Mouse (Mus musculus) kidney, adult 2 months (tissue): ENCODE data around the gene Ring1. TPM values are rescaled to one million over a fixed set of nuclear protein-coding genes. Genes with fewer than 3 reads are reported as not detected.

Source experiments
- DNase-seq: peaks from one replicate; pipeline ENCODE4 v3.0.0; 2021
- H3K27ac ChIP-seq: fragments of 200-500 bp; 2 replicates; pipeline ENCODE4 v1.5.1; 2012; ENCODE audit warnings: low read depth, low read length, control low read depth, inconsistent platforms; ENCODE audit not compliant: insufficient read depth
- H3K27me3 ChIP-seq: fragments of 200-500 bp; replicated peaks from 2 replicates; pipeline ENCODE4 v1.6.1; 2012; ENCODE audit warnings: mild to moderate bottlenecking, moderate library complexity, low read length, inconsistent platforms; ENCODE audit not compliant: control insufficient read depth, insufficient read depth
- H3K36me3 ChIP-seq: fragments of 200-500 bp; 2 replicates; pipeline ENCODE4 v1.6.1; 2012; ENCODE audit warnings: mild to moderate bottlenecking, moderate library complexity, low read length, inconsistent platforms; ENCODE audit not compliant: control insufficient read depth, insufficient read depth
- H3K4me1 ChIP-seq: fragments of 200-500 bp; 2 replicates; pipeline ENCODE4 v1.6.1; 2011; ENCODE audit warnings: low read length; ENCODE audit not compliant: control insufficient read depth, insufficient read depth
- H3K4me3 ChIP-seq: fragments of 200-500 bp; 2 replicates; pipeline ENCODE4 v1.5.1; 2011; ENCODE audit warnings: mild to moderate bottlenecking, low read depth, low read length, control low read depth; ENCODE audit not compliant: insufficient read depth
- CTCF ChIP-seq: fragments of 200-500 bp; conservative IDR thresholded peaks from 2 replicates; pipeline ENCODE4 v1.5.1; 2011; ENCODE audit warnings: low read depth, mild to moderate bottlenecking, control low read depth, low read length, moderate library complexity, mixed read lengths; ENCODE audit not compliant: insufficient read depth, insufficient read length
- POLR2A ChIP-seq: fragments of 200-500 bp; IDR thresholded peaks from one replicate; pipeline ENCODE4 v1.6.1; 2011; ENCODE audit warnings: low read depth, low read length, control low read depth
- WGBS: fragments of 180-500 bp; shearing (Covaris S2); methylation state at CpG from one replicate; pipeline ENCODE4 v1.1.7; 2018; 5-methylcytosine and 5-hydroxymethylcytosine counted together
- polyA plus RNA-seq: library from polyadenylated mRNA; depleted of rRNA; stranded (reverse); fragments of >200 nt; gene quantifications from 2 replicates; pipeline ENCODE4 v1.2.3, GENCODE M21; 2012

The Ring1 gene
- polyA plus RNA-seq, 1 experiment: 30.4 TPM

GRCm38 (mm10) chr17:34032806-34033205 lies 8.3 kb upstream of the Ring1 start:
- no peaks in the 10 kb centered on the region for H3K27me3 ChIP-seq
- WGBS: 29% methylated on average over 9 of the region's 9 CpGs
- H3K27ac ChIP-seq: peak overlapping the region; percentile 78; the same call in 1 of the 2 replicates
- TF ChIP-seq CTCF (no peak), POLR2A (no peak)
- H3K4me1 ChIP-seq: peaks cover 16% of the 10 kb centered on the region
- H3K4me3 ChIP-seq: peak overlapping the region; percentile 84
- H3K36me3 ChIP-seq: peaks cover 2% of the 10 kb centered on the region; the same call in 1 of the 2 replicates
- peak; percentile 11 for DNase-seq

GRCm38 (mm10) chr17:34032174-34032632 lies 7.7 kb upstream of the Ring1 start:
- WGBS: under 1% methylated on average over 47 of the region's 48 CpGs
- peaks cover 19% of the 10 kb centered on the region for H3K4me1 ChIP-seq
- peak overlapping the region; percentile 86 for H3K27ac ChIP-seq
- peak; percentile 79 for DNase-seq
- no peaks in the 10 kb centered on the region for H3K27me3 ChIP-seq
- H3K36me3 ChIP-seq: no peaks in the 10 kb centered on the region
- TF ChIP-seq POLR2A (no peak), CTCF (no peak)
- H3K4me3 ChIP-seq: peak overlapping the region; percentile 84

- H3K4me1 ChIP-seq: peaks cover 25% of the 10 kb centered on the region
- H3K36me3 ChIP-seq: no peaks in the 10 kb centered on the region
- H3K4me3 ChIP-seq: peak within 1 kb of the TSS; percentile 88
- H3K27me3 ChIP-seq: no peaks in the 10 kb centered on the region
- no peak for TF ChIP-seq CTCF
- no peak for TF ChIP-seq POLR2A
- DNase-seq: peak; percentile 98
- under 1% methylated on average over 86 of the region's 88 CpGs for WGBS
- peak within 1 kb of the TSS; percentile 86 for H3K27ac ChIP-seq
Observed at GRCm38 (mm10) chr17:34031465-34032173, 7.1 kb upstream of the Ring1 start, which contains the start of the genes Slc39a7 and Rxrb. Gene Slc39a7, minus strand, starts transcription at chr17:34031682. Gene Rxrb, plus strand, starts transcription at chr17:34031812.

- no peaks in the 10 kb centered on the region for H3K36me3 ChIP-seq
- no peaks in the 10 kb centered on the region for H3K27me3 ChIP-seq
- H3K4me3 ChIP-seq: peak overlapping the region; percentile 88
- DNase-seq: no peak
- 1% methylated on average over 20 of the region's 20 CpGs for WGBS
- H3K27ac ChIP-seq: peak overlapping the region; percentile 68
- TF ChIP-seq POLR2A (no peak), CTCF (no peak)
- H3K4me1 ChIP-seq: peaks cover 25% of the 10 kb centered on the region
Observed at GRCm38 (mm10) chr17:34030861-34031326, 6.4 kb upstream of the Ring1 start.

- DNase-seq: no peak
Observed at GRCm38 (mm10) chr17:34029890-34030595, 5.6 kb upstream of the Ring1 start.

GRCm38 (mm10) chr17:34029150-34029889 lies 4.8 kb upstream of the Ring1 start:
- no peak overlapping the region for H3K27ac ChIP-seq
- H3K4me1 ChIP-seq: peaks cover 25% of the 10 kb centered on the region
- no peak overlapping the region for H3K4me3 ChIP-seq
- no peak for TF ChIP-seq POLR2A
- no peak for TF ChIP-seq CTCF
- no peak for DNase-seq
- H3K36me3 ChIP-seq: no peaks in the 10 kb centered on the region
- no peaks in the 10 kb centered on the region for H3K27me3 ChIP-seq
- 85% methylated on average over 18 of the region's 18 CpGs for WGBS

More at GRCm38 (mm10) chr17:34029890-34030595, 5.6 kb upstream of the Ring1 start:
- H3K27me3 ChIP-seq: no peaks in the 10 kb centered on the region
- H3K27ac ChIP-seq: no peak overlapping the region
- WGBS: 56% methylated on average over 21 of the region's 21 CpGs
- H3K4me3 ChIP-seq: peak overlapping the region; percentile 88
- no peak for TF ChIP-seq CTCF
- no peak for TF ChIP-seq POLR2A
- peaks cover 25% of the 10 kb centered on the region for H3K4me1 ChIP-seq
- H3K36me3 ChIP-seq: no peaks in the 10 kb centered on the region
